Mouse (Mus musculus) CD4-positive, CD25-positive, alpha-beta regulatory T cell, adult 2 months (primary cell): ENCODE data around the gene Tmco5.
"Not testable (repeated sequence)": the region's sequence is repeated elsewhere in the genome, so short reads cannot be mapped to it uniquely, and the experiment has no call there.

Source experiments
- DNase-seq: peaks from one replicate; pipeline ENCODE4 v3.0.0-alpha.2; 2012; ENCODE audit warnings: low read depth, low spot score

Tmco5 gene

GRCm38 (mm10) chr2:116922580-116923500, 44.3 kb downstream of the Tmco5 start:
- no peak for DNase-seq

- DNase-seq = no peak
Measured at GRCm38 (mm10) chr2:116923684-116924083, 45.2 kb downstream of the Tmco5 start.

GRCm38 (mm10) chr2:116924292-116924691, 45.8 kb downstream of the Tmco5 start:
- DNase-seq = no peak

DNA sequence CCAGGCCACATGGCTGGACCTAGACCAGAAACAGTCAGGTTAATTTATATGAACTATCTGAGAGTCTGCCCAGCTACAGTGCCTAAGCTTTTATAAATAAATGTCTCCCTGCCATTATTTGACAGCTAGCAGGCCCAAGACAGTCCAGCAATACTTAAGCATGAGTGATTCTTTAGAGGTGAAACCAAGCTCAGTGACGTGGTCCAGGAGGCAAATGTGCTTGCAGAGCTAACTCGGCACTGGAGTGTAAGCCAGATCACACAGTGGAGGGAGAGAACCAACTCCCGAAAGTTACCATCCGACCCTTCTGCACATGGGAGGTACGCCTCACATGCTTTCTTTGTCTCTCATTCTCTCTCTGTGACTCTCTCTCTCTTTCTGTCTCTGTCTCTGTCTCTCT, 46.7 kb downstream of the Tmco5 start:
- no peak for DNase-seq

DNA sequence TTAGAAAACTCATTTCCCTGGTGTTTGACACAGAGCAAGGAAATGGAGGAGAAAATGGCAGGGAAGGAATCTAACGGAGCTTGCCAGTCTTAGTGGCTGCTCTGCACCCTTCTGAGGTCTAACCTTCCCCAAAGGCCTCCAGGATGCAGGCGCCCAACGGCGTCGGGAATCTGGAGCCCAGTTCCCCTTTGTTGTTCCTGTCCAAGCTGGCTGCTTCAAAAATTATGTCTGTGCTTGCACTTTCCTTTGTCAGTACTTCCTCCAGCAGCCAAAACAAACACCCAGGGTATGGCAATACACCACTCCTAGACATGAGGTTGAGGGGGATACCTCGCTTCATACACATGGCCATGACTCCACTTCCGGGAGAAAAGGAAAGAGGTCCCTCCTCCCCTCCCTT, 53.7 kb downstream of the Tmco5 start:
- DNase-seq = no peak

DNA sequence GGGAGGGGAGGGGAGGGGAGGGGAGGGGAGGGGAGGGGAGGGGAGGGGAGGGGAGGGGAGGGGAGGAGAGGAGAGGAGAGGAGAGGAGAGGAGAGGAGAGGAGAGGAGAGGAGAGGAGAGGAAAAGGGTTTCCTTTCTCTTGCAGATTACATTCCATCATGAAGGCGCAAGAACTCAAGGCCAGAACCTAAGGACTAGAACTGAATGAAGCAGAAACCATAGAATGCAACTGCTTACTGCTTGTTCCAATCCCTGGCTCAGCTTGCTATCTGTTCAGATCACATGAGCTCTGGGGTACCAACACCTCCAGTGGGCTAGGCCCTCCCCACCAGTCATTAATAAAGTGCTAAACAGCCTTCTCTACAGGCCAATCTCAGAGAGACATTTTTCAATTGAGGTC, 55.7 kb downstream of the Tmco5 start:
- not testable (repeated sequence) for DNase-seq

DNA sequence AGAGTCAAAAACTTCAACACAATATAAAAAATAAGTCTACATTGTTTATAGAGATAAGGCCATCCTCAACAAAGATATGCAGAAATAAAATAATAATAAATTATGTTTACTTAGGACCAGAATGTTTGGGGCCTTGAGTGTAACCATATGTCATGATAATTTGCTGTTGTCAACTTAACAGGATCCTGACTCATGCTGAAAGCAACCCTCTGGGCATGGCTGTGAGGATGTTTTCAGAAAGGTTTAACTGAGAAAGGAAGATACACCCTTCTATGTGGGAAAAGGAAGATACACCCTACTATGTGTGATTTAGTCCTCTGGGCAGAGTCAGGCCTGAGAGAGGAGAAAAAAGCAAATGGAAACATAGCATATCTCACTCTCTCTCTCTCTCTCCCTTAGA, 56.3 kb downstream of the Tmco5 start:
- no peak for DNase-seq

DNA sequence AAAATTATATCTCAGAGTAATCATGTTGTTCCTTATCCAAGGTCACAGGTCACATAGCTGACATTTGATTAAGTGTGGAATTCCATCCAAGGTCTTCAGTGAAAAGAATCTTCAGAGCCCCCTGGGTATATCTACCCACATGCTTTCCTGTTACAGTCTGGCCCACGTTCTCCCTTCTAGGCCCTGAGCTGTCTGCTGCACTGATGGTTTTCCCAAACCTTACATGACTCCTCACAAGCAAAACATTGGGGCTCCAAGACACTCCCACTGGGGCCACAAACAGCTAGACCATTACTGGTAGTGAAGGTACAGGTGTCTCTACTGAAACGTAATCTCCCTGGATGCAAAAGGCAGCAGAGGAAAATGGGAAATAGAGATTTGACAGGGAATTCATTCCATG, 57.9 kb downstream of the Tmco5 start:
- DNase-seq = no peak

GRCm38 (mm10) chr2:116937166-116937565, 58.7 kb downstream of the Tmco5 start:
- DNase-seq = no peak

DNA sequence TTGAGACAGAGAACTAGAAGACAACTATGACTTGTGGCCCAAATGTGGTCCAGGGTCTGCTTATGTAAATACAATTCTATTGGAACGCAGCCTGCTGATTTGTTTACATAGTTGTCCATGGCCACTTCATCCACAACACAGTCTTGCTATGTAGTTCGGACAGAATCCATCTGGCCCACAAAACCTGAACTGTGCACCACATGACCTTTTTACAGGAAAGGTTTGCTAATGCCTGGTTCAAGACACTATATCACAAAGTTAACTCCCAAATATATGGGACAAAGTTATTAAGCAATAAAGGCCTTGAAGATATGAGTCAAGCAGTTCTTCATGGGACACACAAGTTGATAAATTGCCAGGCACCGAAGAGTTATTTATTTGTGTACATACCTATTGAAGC, 63.3 kb downstream of the Tmco5 start:
- no peak for DNase-seq
